Mouse (Mus musculus): Measurements from ENCODE around the gene Adi1. TPM values are rescaled to one million over a fixed set of nuclear protein-coding genes. Genes with fewer than 3 reads are reported as not detected.
A peak's percentile ranks its signal among the peaks of the same experiment; 100 is the strongest.

Adi1 gene
- polyA plus RNA-seq, 1 experiment = 15.7 TPM

GRCm38 (mm10) chr12:28666734-28667133, 8.3 kb upstream of the Adi1 start:
- no peak for DNase-seq (ENCODE audit: low read depth)

GRCm38 (mm10) chr12:28667287-28667686, 7.7 kb upstream of the Adi1 start:
- TF ChIP-seq POLR2A (IDR thresholded peaks at IDR 0.05; ENCODE audit: borderline replicate concordance, extremely low read depth, insufficient read depth, insufficient read length, poor library complexity, severe bottlenecking) (no peak), CTCF (IDR thresholded peaks at IDR 0.05; ENCODE audit: borderline replicate concordance, extremely low read depth, insufficient read depth, insufficient read length) (no peak)

More at GRCm38 (mm10) chr12:28666734-28667133, 8.3 kb upstream of the Adi1 start:
- TF ChIP-seq CTCF (IDR thresholded peaks at IDR 0.05; ENCODE audit: borderline replicate concordance, extremely low read depth, insufficient read depth, insufficient read length) (no peak), POLR2A (IDR thresholded peaks at IDR 0.05; ENCODE audit: borderline replicate concordance, extremely low read depth, insufficient read depth, insufficient read length, poor library complexity, severe bottlenecking) (no peak)

DNA sequence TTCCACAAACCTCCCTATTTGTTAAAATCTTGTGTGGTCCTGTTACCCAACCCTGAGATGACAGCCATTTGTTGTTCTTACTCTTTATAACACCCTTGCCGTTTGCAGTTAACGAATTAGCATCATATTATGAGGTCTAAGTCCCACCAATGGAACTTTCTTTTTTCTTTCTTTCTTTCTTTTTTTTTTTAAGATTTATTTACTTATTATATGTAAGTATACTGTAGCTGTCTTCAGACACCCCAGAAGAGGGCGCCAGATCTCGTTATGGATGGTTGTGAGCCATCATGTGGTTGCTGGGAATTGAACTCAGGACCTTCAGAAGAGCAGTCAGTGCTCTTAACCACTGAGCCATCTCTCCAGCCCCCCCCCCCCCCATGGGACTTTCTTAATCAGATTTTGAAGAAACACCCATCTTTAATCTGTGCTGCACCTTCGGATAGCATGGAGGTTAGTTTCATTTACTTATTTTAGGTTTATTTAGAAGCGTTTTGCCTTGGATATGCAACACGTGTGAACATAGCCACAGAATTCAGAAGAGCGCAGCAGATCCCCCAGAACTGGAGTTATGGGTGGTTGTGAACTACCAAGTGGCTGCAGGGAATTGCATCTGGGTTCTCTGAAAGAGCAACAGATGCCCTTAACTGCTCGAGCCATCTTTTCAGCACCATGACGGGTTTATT, 852 bp upstream of the Adi1 start:
- TF ChIP-seq POLR2A (IDR thresholded peaks at IDR 0.05; ENCODE audit: borderline replicate concordance, extremely low read depth, insufficient read depth, insufficient read length, poor library complexity, severe bottlenecking) (no peak), CTCF (IDR thresholded peaks at IDR 0.05; ENCODE audit: borderline replicate concordance, extremely low read depth, insufficient read depth, insufficient read length) (no peak)
- DNase-seq (ENCODE audit: low read depth) = no peak

More at GRCm38 (mm10) chr12:28667287-28667686, 7.7 kb upstream of the Adi1 start:
- peak; percentile 21 for DNase-seq (ENCODE audit: low read depth)

GRCm38 (mm10) chr12:28675925-28676209, 836 bp downstream of the Adi1 start:
- DNase-seq (ENCODE audit: low read depth) = no peak

GRCm38 (mm10) chr12:28684674-28685073, 9.6 kb downstream of the Adi1 start:
- no peak for TF ChIP-seq POLR2A (IDR thresholded peaks at IDR 0.05; ENCODE audit: borderline replicate concordance, extremely low read depth, insufficient read depth, insufficient read length, poor library complexity, severe bottlenecking)
- TF ChIP-seq CTCF (IDR thresholded peaks at IDR 0.05; ENCODE audit: borderline replicate concordance, extremely low read depth, insufficient read depth, insufficient read length) = no peak

More at GRCm38 (mm10) chr12:28675925-28676209, 836 bp downstream of the Adi1 start:
- TF ChIP-seq CTCF (IDR thresholded peaks at IDR 0.05; ENCODE audit: borderline replicate concordance, extremely low read depth, insufficient read depth, insufficient read length) (no peak), POLR2A (IDR thresholded peaks at IDR 0.05; ENCODE audit: borderline replicate concordance, extremely low read depth, insufficient read depth, insufficient read length, poor library complexity, severe bottlenecking) (no peak)

DNA sequence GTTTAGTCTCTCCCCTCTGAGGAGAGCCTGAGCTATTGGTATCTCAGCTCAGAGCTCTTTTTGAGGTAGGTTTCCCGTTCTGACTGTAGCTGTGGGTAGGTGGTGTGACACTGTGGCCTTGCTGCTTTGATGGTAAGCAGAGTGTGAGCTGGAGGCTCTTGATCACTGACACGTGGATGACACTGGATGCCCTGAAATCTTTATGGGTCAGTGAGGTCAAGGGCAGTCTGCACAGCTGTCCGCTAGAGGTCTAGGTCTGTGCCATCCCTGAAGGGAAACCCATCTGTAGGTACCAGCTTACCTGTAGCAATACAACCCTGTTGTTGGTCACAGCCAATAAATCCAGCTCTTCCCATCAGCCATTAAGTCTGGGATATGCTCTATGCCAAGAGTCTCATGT, 10.7 kb downstream of the Adi1 start:
- TF ChIP-seq POLR2A (IDR thresholded peaks at IDR 0.05; ENCODE audit: borderline replicate concordance, extremely low read depth, insufficient read depth, insufficient read length, poor library complexity, severe bottlenecking) (no peak), CTCF (IDR thresholded peaks at IDR 0.05; ENCODE audit: borderline replicate concordance, extremely low read depth, insufficient read depth, insufficient read length) (no peak)
- DNase-seq (ENCODE audit: low read depth) = no peak

More at GRCm38 (mm10) chr12:28684674-28685073, 9.6 kb downstream of the Adi1 start:
- DNase-seq (ENCODE audit: low read depth) = no peak

DNA sequence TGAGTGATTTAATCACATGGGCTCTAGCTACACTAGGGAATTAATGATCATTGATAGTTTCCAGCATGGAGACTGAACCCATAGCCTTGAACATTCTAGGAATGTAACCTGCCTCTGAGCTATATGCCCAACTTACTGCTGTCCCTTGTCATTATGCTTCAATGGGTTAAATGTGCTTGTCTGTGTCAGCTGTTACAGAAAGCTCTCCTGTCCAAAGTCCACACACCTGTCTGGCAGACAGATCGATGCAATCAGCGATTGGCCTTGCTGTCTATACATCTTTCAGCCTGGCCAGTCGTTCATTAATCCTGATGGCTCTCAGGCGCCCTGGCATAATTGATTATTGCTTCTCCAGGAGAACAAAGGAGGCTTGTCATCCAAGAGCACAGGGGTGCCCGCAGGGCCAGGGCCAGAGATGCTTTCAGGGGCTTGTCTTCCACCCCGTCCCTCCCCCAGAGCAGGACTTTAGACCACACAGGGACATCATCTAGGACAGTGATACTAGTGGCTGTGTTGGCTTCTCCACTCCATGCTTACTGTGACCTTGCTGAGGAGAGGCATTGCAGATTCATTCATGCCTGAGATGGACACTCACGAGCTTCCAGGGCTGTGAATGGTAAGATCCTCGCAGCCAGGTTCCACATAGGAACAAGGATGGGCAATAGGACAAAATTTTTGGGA, 11.3 kb downstream of the Adi1 start:
- no peak for TF ChIP-seq POLR2A (IDR thresholded peaks at IDR 0.05; ENCODE audit: borderline replicate concordance, extremely low read depth, insufficient read depth, insufficient read length, poor library complexity, severe bottlenecking)
- TF ChIP-seq CTCF (IDR thresholded peaks at IDR 0.05; ENCODE audit: borderline replicate concordance, extremely low read depth, insufficient read depth, insufficient read length) = no peak
- peak; percentile 8 for DNase-seq (ENCODE audit: low read depth)

- TF ChIP-seq CTCF (IDR thresholded peaks at IDR 0.05; ENCODE audit: borderline replicate concordance, extremely low read depth, insufficient read depth, insufficient read length) = no peak
- no peak for TF ChIP-seq POLR2A (IDR thresholded peaks at IDR 0.05; ENCODE audit: borderline replicate concordance, extremely low read depth, insufficient read depth, insufficient read length, poor library complexity, severe bottlenecking)
- DNase-seq (ENCODE audit: low read depth) = no peak
These were observed 14.0 kb downstream of the Adi1 start for GRCm38 (mm10) chr12:28688996-28689395.

DNA sequence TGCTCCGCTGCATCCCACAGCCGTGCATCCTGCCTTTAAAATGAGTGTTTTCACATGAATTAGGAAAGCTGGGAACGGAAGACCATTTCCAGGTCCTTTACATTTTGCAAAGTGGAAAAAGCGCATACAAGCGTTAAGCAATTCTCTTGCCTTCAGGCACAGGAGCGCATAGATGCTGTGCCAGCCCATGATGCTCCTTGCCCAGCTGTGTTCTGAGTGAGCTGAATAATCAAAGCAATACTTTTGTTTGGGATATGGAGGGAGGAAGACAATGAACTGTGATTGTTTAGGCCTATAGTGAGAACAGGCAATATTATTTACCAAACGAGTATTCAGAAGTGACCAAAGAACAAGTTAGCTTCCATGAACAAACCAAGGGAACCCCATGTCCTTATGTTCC, 15.7 kb downstream of the Adi1 start:
- no peak for DNase-seq (ENCODE audit: low read depth)
- no peak for TF ChIP-seq CTCF (IDR thresholded peaks at IDR 0.05; ENCODE audit: borderline replicate concordance, extremely low read depth, insufficient read depth, insufficient read length)
- no peak for TF ChIP-seq POLR2A (IDR thresholded peaks at IDR 0.05; ENCODE audit: borderline replicate concordance, extremely low read depth, insufficient read depth, insufficient read length, poor library complexity, severe bottlenecking)

DNA sequence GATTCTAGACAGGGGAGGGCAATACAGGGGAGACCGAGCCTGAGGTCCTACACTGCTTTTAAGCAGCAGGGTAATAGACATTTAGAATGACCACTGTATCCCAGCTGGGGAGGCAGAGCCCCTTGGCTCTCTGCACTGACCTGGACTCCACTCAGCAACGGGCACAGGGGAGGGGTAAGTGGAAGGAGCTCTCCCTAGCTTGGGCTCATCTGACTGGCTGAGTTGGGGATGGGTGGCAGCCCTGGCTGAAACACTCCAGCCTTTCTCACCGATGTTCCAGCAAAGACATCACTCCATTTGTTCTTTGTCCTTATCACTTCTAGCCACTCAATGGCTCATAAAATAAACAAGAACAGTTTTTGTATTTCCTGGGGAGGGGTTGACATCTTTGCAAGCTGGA, 18.7 kb downstream of the Adi1 start:
- no peak for DNase-seq (ENCODE audit: low read depth)
- TF ChIP-seq CTCF (IDR thresholded peaks at IDR 0.05; ENCODE audit: borderline replicate concordance, extremely low read depth, insufficient read depth, insufficient read length) = no peak
- TF ChIP-seq POLR2A (IDR thresholded peaks at IDR 0.05; ENCODE audit: borderline replicate concordance, extremely low read depth, insufficient read depth, insufficient read length, poor library complexity, severe bottlenecking) = no peak

DNA sequence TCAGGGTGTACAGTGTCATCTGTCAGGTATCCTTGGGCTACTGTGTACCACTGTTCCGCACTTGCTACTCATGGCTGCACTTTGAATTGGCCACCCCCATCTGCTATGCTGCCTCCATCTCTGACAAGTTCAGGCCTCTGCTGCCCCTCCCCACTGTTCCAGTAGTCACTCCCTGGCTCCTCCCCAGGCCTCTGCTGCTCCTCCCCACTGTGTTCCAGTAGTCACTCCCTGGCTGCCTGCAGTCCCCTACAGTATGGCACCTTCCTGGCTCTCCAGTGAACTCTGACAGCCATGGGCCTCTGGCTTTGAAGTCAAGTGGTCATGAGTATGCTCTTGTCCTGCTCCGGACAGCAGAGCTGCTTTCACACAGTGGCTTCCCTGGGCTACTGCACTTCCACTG, 19.2 kb downstream of the Adi1 start:
- TF ChIP-seq POLR2A (IDR thresholded peaks at IDR 0.05; ENCODE audit: borderline replicate concordance, extremely low read depth, insufficient read depth, insufficient read length, poor library complexity, severe bottlenecking) = no peak
- TF ChIP-seq CTCF (IDR thresholded peaks at IDR 0.05; ENCODE audit: borderline replicate concordance, extremely low read depth, insufficient read depth, insufficient read length) = no peak
- no peak for DNase-seq (ENCODE audit: low read depth)

- no peak for DNase-seq (ENCODE audit: low read depth)
- TF ChIP-seq POLR2A (IDR thresholded peaks at IDR 0.05; ENCODE audit: borderline replicate concordance, extremely low read depth, insufficient read depth, insufficient read length, poor library complexity, severe bottlenecking) (no peak), CTCF (IDR thresholded peaks at IDR 0.05; ENCODE audit: borderline replicate concordance, extremely low read depth, insufficient read depth, insufficient read length) (no peak)
These were observed 19.7 kb downstream of the Adi1 start for GRCm38 (mm10) chr12:28694776-28695175.
